Mouse (Mus musculus) testis, adult 2 months (tissue): ENCODE data around the gene Hs3st6. TPM values are rescaled to one million over a fixed set of nuclear protein-coding genes. Genes with fewer than 3 reads are reported as not detected.

Experiments
- H3K27ac ChIP-seq: fragments of 200-500 bp; 2 replicates; pipeline ENCODE4 v1.5.1; 2012; ENCODE audit warnings: low read depth, low read length; ENCODE audit not compliant: control insufficient read depth, insufficient read depth
- H3K27me3 ChIP-seq: fragments of 200-500 bp; 2 replicates; pipeline ENCODE4 v1.6.1; 2012; ENCODE audit warnings: mild to moderate bottlenecking, low read length, moderate library complexity; ENCODE audit not compliant: control insufficient read depth, insufficient read depth
- H3K36me3 ChIP-seq: fragments of 200-500 bp; 2 replicates; pipeline ENCODE4 v1.6.1; 2012; ENCODE audit warnings: mild to moderate bottlenecking, low read length; ENCODE audit not compliant: control insufficient read depth, insufficient read depth
- H3K4me1 ChIP-seq: fragments of 200-500 bp; 2 replicates; pipeline ENCODE4 v1.6.1; 2012; ENCODE audit warnings: low read length; ENCODE audit not compliant: control insufficient read depth, insufficient read depth
- H3K4me3 ChIP-seq: fragments of 200-500 bp; 2 replicates; pipeline ENCODE4 v1.5.1; 2012; ENCODE audit warnings: low read depth, mild to moderate bottlenecking, low read length, moderate library complexity, mixed read lengths; ENCODE audit not compliant: control insufficient read depth
- CTCF ChIP-seq: fragments of 200-500 bp; IDR thresholded peaks from 2 replicates; pipeline ENCODE4 v1.5.1; 2012; ENCODE audit warnings: low read depth, mild to moderate bottlenecking, inconsistent platforms, low read length, moderate library complexity; ENCODE audit not compliant: control insufficient read depth, insufficient read depth, insufficient replicate concordance
- POLR2A ChIP-seq: fragments of 200-500 bp; IDR thresholded peaks from 2 replicates; pipeline ENCODE4 v1.6.1; 2012; ENCODE audit warnings: low read depth, mild to moderate bottlenecking, inconsistent platforms, low read length, moderate library complexity; ENCODE audit not compliant: control insufficient read depth
- polyA plus RNA-seq: library from polyadenylated mRNA; depleted of rRNA; stranded (reverse); fragments of >200 nt; gene quantifications from 2 replicates; pipeline ENCODE4 v1.2.3, GENCODE M21; 2012

The Hs3st6 gene
- polyA plus RNA-seq, 1 experiment: 0.73 TPM

GRCm38 (mm10) chr17:24751528-24751927 lies 1.3 kb upstream of the Hs3st6 start:
- TF ChIP-seq CTCF: no peak
- no peak overlapping the region for H3K4me3 ChIP-seq
- H3K4me1 ChIP-seq: peaks cover 13% of the 10 kb centered on the region
- no peaks in the 10 kb centered on the region for H3K36me3 ChIP-seq
- no peak overlapping the region for H3K27ac ChIP-seq
- peaks cover 4% of the 10 kb centered on the region for H3K27me3 ChIP-seq

- Histone ChIP-seq H3K27me3 (peaks cover under 1% of the 10 kb centered on the region), H3K27ac (no peak overlapping the region), H3K4me3 (no peak overlapping the region), H3K4me1 (peaks cover 14% of the 10 kb centered on the region), H3K36me3 (no peaks in the 10 kb centered on the region)
- TF ChIP-seq CTCF (no peak), POLR2A (no peak)
These were observed 4.6 kb downstream of the Hs3st6 start for GRCm38 (mm10) chr17:24757394-24757793.

- TF ChIP-seq CTCF (no peak), POLR2A (no peak)
- Histone ChIP-seq H3K36me3 (no peaks in the 10 kb centered on the region), H3K27me3 (no peaks in the 10 kb centered on the region), H3K4me1 (peaks cover 5% of the 10 kb centered on the region), H3K4me3 (no peak overlapping the region), H3K27ac (no peak overlapping the region)
These were observed 8.3 kb downstream of the Hs3st6 start for GRCm38 (mm10) chr17:24761121-24761520.

- Histone ChIP-seq H3K36me3 (no peaks in the 10 kb centered on the region), H3K27ac (no peak overlapping the region), H3K4me1 (no peaks in the 10 kb centered on the region), H3K27me3 (no peaks in the 10 kb centered on the region), H3K4me3 (no peak overlapping the region)
- TF ChIP-seq POLR2A (no peak), CTCF (no peak)
These were observed 12.5 kb downstream of the Hs3st6 start for GRCm38 (mm10) chr17:24765016-24765905.

GRCm38 (mm10) chr17:24766266-24766875 lies 13.6 kb downstream of the Hs3st6 start:
- no peaks in the 10 kb centered on the region for H3K36me3 ChIP-seq
- H3K4me3 ChIP-seq: no peak overlapping the region
- no peaks in the 10 kb centered on the region for H3K27me3 ChIP-seq
- H3K4me1 ChIP-seq: no peaks in the 10 kb centered on the region
- no peak overlapping the region for H3K27ac ChIP-seq
- TF ChIP-seq CTCF: no peak
- no peak for TF ChIP-seq POLR2A

GRCm38 (mm10) chr17:24769146-24769545 lies 16.4 kb downstream of the Hs3st6 start:
- TF ChIP-seq CTCF: no peak
- no peaks in the 10 kb centered on the region for H3K27me3 ChIP-seq
- no peak overlapping the region for H3K4me3 ChIP-seq
- no peaks in the 10 kb centered on the region for H3K36me3 ChIP-seq
- H3K4me1 ChIP-seq: no peaks in the 10 kb centered on the region
- no peak overlapping the region for H3K27ac ChIP-seq

- no peaks in the 10 kb centered on the region for H3K4me1 ChIP-seq
- H3K4me3 ChIP-seq: no peak overlapping the region
- H3K27me3 ChIP-seq: no peaks in the 10 kb centered on the region
- no peak overlapping the region for H3K27ac ChIP-seq
- TF ChIP-seq CTCF (no peak), POLR2A (no peak)
- H3K36me3 ChIP-seq: no peaks in the 10 kb centered on the region
These were observed 20.5 kb downstream of the Hs3st6 start for GRCm38 (mm10) chr17:24773241-24773640.
